Mouse (Mus musculus) midbrain, embryonic 10.5 days (tissue): ENCODE data around the gene Slc25a12. TPM values are rescaled to one million over a fixed set of nuclear protein-coding genes. Genes with fewer than 3 reads are reported as not detected.

Source experiments
- DNase-seq: peaks from one replicate; pipeline ENCODE4 v3.0.0-alpha.2; 2017; ENCODE audit warnings: low spot score
- H3K27ac ChIP-seq: fragments of 300-500 bp; sonication (generic); replicated peaks from 2 replicates; pipeline ENCODE4 v1.5.1; 2016; ENCODE audit warnings: mild to moderate bottlenecking
- H3K27me3 ChIP-seq: fragments of 300-500 bp; sonication (generic); 2 replicates; pipeline ENCODE4 v1.6.1; 2016; ENCODE audit warnings: low read depth, mild to moderate bottlenecking; ENCODE audit not compliant: poor library complexity, severe bottlenecking
- H3K36me3 ChIP-seq: fragments of 300-500 bp; sonication (generic); 2 replicates; pipeline ENCODE4 v1.6.1; 2016; ENCODE audit warnings: mild to moderate bottlenecking, moderate library complexity
- H3K4me1 ChIP-seq: fragments of 300-500 bp; sonication (generic); 2 replicates; pipeline ENCODE4 v1.6.1; 2016
- H3K4me3 ChIP-seq: fragments of 300-500 bp; sonication (generic); 2 replicates; pipeline ENCODE4 v1.5.1; 2016; ENCODE audit warnings: mild to moderate bottlenecking, moderate library complexity
- H3K9me3 ChIP-seq: fragments of 300-500 bp; sonication (generic); replicated peaks from 2 replicates; pipeline ENCODE4 v1.6.1; 2016; ENCODE audit warnings: mild to moderate bottlenecking
- WGBS: fragments of 180-500 bp; shearing (Covaris S2); methylation state at CpG from one replicate; pipeline ENCODE4 v1.1.7; 2016; 5-methylcytosine and 5-hydroxymethylcytosine counted together
- polyA plus RNA-seq: library from polyadenylated mRNA; unstranded; fragments of >200 nt; fragmentation: Nextera tagmentation; extraction: Ambion mirVana; gene quantifications from 2 replicates; pipeline ENCODE4 v1.2.1, GENCODE M21; 2016

Slc25a12 gene
- polyA plus RNA-seq, 1 experiment from 2014 or later = 30.0 TPM

GRCm38 (mm10) chr2:71229603-71230002, 137.9 kb downstream of the Slc25a12 start:
- peaks cover 47% of the 10 kb centered on the region for H3K36me3 ChIP-seq
- H3K4me3 ChIP-seq = no peak overlapping the region
- no peak overlapping the region for H3K27ac ChIP-seq
- no peaks in the 10 kb centered on the region for H3K27me3 ChIP-seq
- DNase-seq = no peak
- WGBS = 95% methylated on average over 1 of the region's 1 CpGs
- no peaks in the 10 kb centered on the region for H3K9me3 ChIP-seq
- no peaks in the 10 kb centered on the region for H3K4me1 ChIP-seq

- WGBS = 67% methylated on average over 1 of the region's 1 CpGs
- no peak overlapping the region for H3K4me3 ChIP-seq
- no peaks in the 10 kb centered on the region for H3K27me3 ChIP-seq
- no peaks in the 10 kb centered on the region for H3K4me1 ChIP-seq
- no peak overlapping the region for H3K27ac ChIP-seq
- no peak for DNase-seq
- peaks cover 64% of the 10 kb centered on the region for H3K36me3 ChIP-seq
- no peaks in the 10 kb centered on the region for H3K9me3 ChIP-seq
Measured at GRCm38 (mm10) chr2:71227398-71227797, 140.2 kb downstream of the Slc25a12 start.

Other genes with a start within 250 kb of the Slc25a12 start
- gene Cybrd1, start 249.8 kb downstream of the Slc25a12 start, polyA plus RNA-seq = 0.23 and 0.30 TPM in 2 replicates
- 118 and 143 TPM in 2 replicates for gene Dync1i2, start 156.0 kb downstream of the Slc25a12 start, polyA plus RNA-seq
- gene Hat1, start 21.2 kb upstream of the Slc25a12 start, polyA plus RNA-seq = 203 and 243 TPM in 2 replicates
- gene Metap1d, start 85.5 kb upstream of the Slc25a12 start, polyA plus RNA-seq = 26.6 and 28.2 TPM in 2 replicates
- gene Dlx1, start 160.4 kb upstream of the Slc25a12 start, polyA plus RNA-seq = 12.2 and 22.4 TPM in 2 replicates
- 6.2 and 9.2 TPM in 2 replicates for gene Dlx2, start 179.0 kb upstream of the Slc25a12 start, polyA plus RNA-seq